Mouse (Mus musculus) forebrain, embryonic 15.5 days (tissue): ENCODE results near the gene Slc4a8. TPM values are rescaled to one million over a fixed set of nuclear protein-coding genes. Genes with fewer than 3 reads are reported as not detected.

ENCODE experiments used
- ATAC-seq: fragments of 200-750 bp; cut with Nextera tagmentation; replicated peaks from 2 replicates; pipeline ENCODE4 v1.8.0; 2017; ENCODE audit warnings: mild to moderate bottlenecking, moderate TSS enrichment, moderate library complexity
- H3K27ac ChIP-seq: fragments of 300-500 bp; sonication (generic); replicated peaks from 2 replicates; pipeline ENCODE4 v1.5.1; 2015; ENCODE audit warnings: mild to moderate bottlenecking, inconsistent platforms
- H3K27me3 ChIP-seq: fragments of 300-500 bp; sonication (generic); 2 replicates; pipeline ENCODE4 v1.6.1; 2015; ENCODE audit warnings: inconsistent platforms
- H3K36me3 ChIP-seq: fragments of 300-500 bp; sonication (generic); 2 replicates; pipeline ENCODE4 v1.6.1; 2015; ENCODE audit warnings: mild to moderate bottlenecking, inconsistent platforms
- H3K4me1 ChIP-seq: fragments of 300-500 bp; sonication (generic); 2 replicates; pipeline ENCODE4 v1.6.1; 2015; ENCODE audit warnings: inconsistent platforms
- H3K4me2 ChIP-seq: fragments of 300-500 bp; sonication (generic); replicated peaks from 2 replicates; pipeline ENCODE4 v1.6.1; 2015; ENCODE audit warnings: mild to moderate bottlenecking, inconsistent platforms
- H3K4me3 ChIP-seq: fragments of 300-500 bp; sonication (generic); 2 replicates; pipeline ENCODE4 v1.5.1; 2015; ENCODE audit warnings: mild to moderate bottlenecking, inconsistent platforms
- H3K9ac ChIP-seq: fragments of 300-500 bp; sonication (generic); replicated peaks from 2 replicates; pipeline ENCODE4 v1.6.1; 2015; ENCODE audit warnings: mild to moderate bottlenecking, inconsistent platforms
- H3K9me3 ChIP-seq: fragments of 300-500 bp; sonication (generic); 2 replicates; pipeline ENCODE4 v1.6.1; 2016; ENCODE audit warnings: inconsistent platforms
- WGBS: fragments of 180-500 bp; shearing (Covaris S2); methylation state at CpG from one replicate; pipeline ENCODE4 v1.1.7; 2015; ENCODE audit warnings: mixed read lengths; 5-methylcytosine and 5-hydroxymethylcytosine counted together
- polyA plus RNA-seq: library from polyadenylated mRNA; unstranded; fragments of >200 nt; fragmentation: Nextera tagmentation; extraction: Ambion mirVana; gene quantifications from 2 replicates; pipeline ENCODE4 v1.2.1, GENCODE M21; 2015

Slc4a8 gene
- polyA plus RNA-seq, 1 experiment from 2014 or later: 22.8 TPM

- no peak overlapping the region; the same call in 1 of the 2 replicates for H3K27ac ChIP-seq
Observed at GRCm38 (mm10) chr15:100845049-100845879, 83.7 kb downstream of the Slc4a8 start.

DNA sequence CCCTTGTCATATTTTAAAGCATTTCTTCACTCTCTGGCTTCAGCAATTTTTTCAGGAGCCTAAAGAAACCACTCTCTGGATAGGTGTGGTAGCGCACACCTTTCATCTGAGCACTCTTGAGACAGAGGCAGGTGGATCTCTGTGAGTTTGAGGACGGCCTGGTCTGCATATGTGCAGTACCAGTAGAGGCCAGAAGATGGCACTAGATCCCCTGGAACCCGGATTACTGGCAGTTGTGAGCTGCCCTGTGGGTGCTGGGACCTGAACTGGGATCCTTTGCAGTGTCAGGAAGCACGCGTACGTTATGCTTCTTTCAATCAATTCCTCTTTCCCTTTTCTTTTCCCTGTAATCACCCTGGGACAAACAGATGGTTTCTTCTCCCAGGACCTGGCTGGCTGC, 85.6 kb downstream of the Slc4a8 start:
- Histone ChIP-seq H3K27ac (no peak overlapping the region), H3K4me3 (no peak overlapping the region), H3K4me1 (peaks cover 9% of the 10 kb centered on the region; the same call in 1 of the 2 replicates), H3K36me3 (no peaks in the 10 kb centered on the region), H3K9ac (no peak overlapping the region), H3K9me3 (no peaks in the 10 kb centered on the region), H3K27me3 (no peaks in the 10 kb centered on the region), H3K4me2 (no peak overlapping the region)
- 88% methylated on average over 6 of the region's 6 CpGs for WGBS
- no peak for ATAC-seq

More at GRCm38 (mm10) chr15:100845049-100845879, 83.7 kb downstream of the Slc4a8 start:
- Histone ChIP-seq H3K27me3 (no peaks in the 10 kb centered on the region), H3K36me3 (no peaks in the 10 kb centered on the region), H3K9ac (no peak overlapping the region), H3K4me2 (no peak overlapping the region), H3K4me1 (peaks cover 9% of the 10 kb centered on the region; the same call in 1 of the 2 replicates), H3K9me3 (no peaks in the 10 kb centered on the region), H3K4me3 (no peak overlapping the region)
- 59% methylated on average over 26 of the region's 26 CpGs for WGBS
- no peak for ATAC-seq

DNA sequence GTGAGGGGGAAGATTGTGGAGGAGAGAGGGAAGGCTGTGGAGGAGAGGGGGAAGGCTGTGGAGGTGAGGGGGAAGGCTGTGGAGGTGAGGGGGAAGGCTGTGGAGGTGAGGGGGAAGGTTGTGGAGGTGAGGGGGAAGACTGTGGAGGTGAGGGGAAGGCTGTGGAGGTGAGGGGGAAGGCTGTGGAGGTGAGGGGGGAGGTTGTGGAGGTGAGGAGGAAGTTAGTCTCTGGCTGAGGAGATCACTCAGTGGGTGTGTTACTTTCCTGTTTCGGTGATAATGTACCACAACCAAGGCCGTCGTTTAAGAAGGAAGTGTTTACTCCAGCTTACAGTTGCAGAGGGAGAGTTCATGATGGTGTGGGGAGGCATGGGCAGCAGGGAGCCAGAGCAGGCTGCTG, 96.0 kb downstream of the Slc4a8 start:
- Histone ChIP-seq H3K36me3 (no peaks in the 10 kb centered on the region), H3K9ac (no peak overlapping the region), H3K4me3 (no peak overlapping the region), H3K27ac (no peak overlapping the region), H3K27me3 (no peaks in the 10 kb centered on the region), H3K4me1 (no peaks in the 10 kb centered on the region), H3K9me3 (no peaks in the 10 kb centered on the region), H3K4me2 (no peak overlapping the region)
- no peak for ATAC-seq
- WGBS: 95% methylated on average over 3 of the region's 3 CpGs

DNA sequence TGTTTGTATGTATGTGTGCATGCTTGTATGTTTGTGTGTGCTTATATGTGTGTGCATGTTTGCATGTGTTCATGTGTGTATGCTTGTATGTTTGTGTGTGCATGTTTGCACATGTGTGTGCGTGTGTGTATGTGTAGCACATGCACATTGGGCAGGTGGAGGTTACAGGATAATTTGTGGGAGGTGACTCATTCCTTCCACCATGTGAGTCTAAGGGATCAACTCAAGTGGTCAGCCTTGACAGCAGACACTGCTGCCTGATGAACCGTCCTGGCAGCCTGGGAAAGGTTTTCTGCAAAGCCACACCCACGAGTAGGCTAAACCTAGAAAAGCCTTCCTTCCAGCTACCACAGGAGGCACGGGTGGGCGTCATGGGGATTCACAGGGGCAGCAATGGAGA, 99.3 kb downstream of the Slc4a8 start:
- Histone ChIP-seq H3K4me3 (no peak overlapping the region), H3K27ac (no peak overlapping the region), H3K4me1 (no peaks in the 10 kb centered on the region), H3K36me3 (no peaks in the 10 kb centered on the region), H3K27me3 (no peaks in the 10 kb centered on the region), H3K4me2 (no peak overlapping the region), H3K9me3 (no peaks in the 10 kb centered on the region), H3K9ac (no peak overlapping the region)
- no peak for ATAC-seq
- WGBS: 42% methylated on average over 5 of the region's 5 CpGs

- Histone ChIP-seq H3K9ac (no peak overlapping the region), H3K27me3 (peaks cover 4% of the 10 kb centered on the region; the same call in 1 of the 2 replicates), H3K4me1 (peaks cover 8% of the 10 kb centered on the region), H3K36me3 (no peaks in the 10 kb centered on the region), H3K4me2 (no peak overlapping the region), H3K9me3 (no peaks in the 10 kb centered on the region), H3K4me3 (no peak overlapping the region), H3K27ac (no peak overlapping the region)
- ATAC-seq: no peak
- 56% methylated on average over 3 of the region's 3 CpGs for WGBS
Observed at GRCm38 (mm10) chr15:100865556-100865955, 104.0 kb downstream of the Slc4a8 start.

GRCm38 (mm10) chr15:100869558-100869957, 108.0 kb downstream of the Slc4a8 start, which contains the start of gene Scn8a:
Scn8a (plus strand) TSS chr15:100869858.
- Histone ChIP-seq H3K4me3 (peak within 1 kb of the TSS; percentile 89), H3K27me3 (peaks cover 4% of the 10 kb centered on the region; the same call in 1 of the 2 replicates), H3K36me3 (no peaks in the 10 kb centered on the region), H3K4me1 (peaks cover 28% of the 10 kb centered on the region), H3K4me2 (peak within 1 kb of the TSS; percentile 61), H3K27ac (peak within 1 kb of the TSS; percentile 77), H3K9ac (peak within 1 kb of the TSS; percentile 55), H3K9me3 (no peaks in the 10 kb centered on the region)
- 65% methylated on average over 7 of the region's 7 CpGs for WGBS
- no peak for ATAC-seq

GRCm38 (mm10) chr15:100870001-100870774, 108.6 kb downstream of the Slc4a8 start:
- 3% methylated on average over 48 of the region's 66 CpGs for WGBS
- H3K4me3 ChIP-seq: peak overlapping the region; percentile 89
- no peaks in the 10 kb centered on the region for H3K36me3 ChIP-seq
- peaks cover 4% of the 10 kb centered on the region; the same call in 1 of the 2 replicates for H3K27me3 ChIP-seq
- H3K4me1 ChIP-seq: peaks cover 28% of the 10 kb centered on the region
- peak; percentile 71 for ATAC-seq
- H3K4me2 ChIP-seq: peak overlapping the region; percentile 61
- H3K9ac ChIP-seq: peak overlapping the region; percentile 55
- H3K27ac ChIP-seq: peak overlapping the region; percentile 77
- H3K9me3 ChIP-seq: no peaks in the 10 kb centered on the region

- Histone ChIP-seq H3K4me3 (peak overlapping the region; percentile 89), H3K27ac (peak overlapping the region; percentile 88), H3K36me3 (no peaks in the 10 kb centered on the region), H3K4me1 (peaks cover 28% of the 10 kb centered on the region), H3K4me2 (peak overlapping the region; percentile 69), H3K9me3 (no peaks in the 10 kb centered on the region), H3K27me3 (peaks cover 4% of the 10 kb centered on the region; the same call in 1 of the 2 replicates), H3K9ac (peak overlapping the region; percentile 96)
- ATAC-seq: peak; percentile 51
- WGBS: 0% methylated on average over 4 of the region's 69 CpGs
Observed at GRCm38 (mm10) chr15:100870775-100871106, 109.2 kb downstream of the Slc4a8 start.

DNA sequence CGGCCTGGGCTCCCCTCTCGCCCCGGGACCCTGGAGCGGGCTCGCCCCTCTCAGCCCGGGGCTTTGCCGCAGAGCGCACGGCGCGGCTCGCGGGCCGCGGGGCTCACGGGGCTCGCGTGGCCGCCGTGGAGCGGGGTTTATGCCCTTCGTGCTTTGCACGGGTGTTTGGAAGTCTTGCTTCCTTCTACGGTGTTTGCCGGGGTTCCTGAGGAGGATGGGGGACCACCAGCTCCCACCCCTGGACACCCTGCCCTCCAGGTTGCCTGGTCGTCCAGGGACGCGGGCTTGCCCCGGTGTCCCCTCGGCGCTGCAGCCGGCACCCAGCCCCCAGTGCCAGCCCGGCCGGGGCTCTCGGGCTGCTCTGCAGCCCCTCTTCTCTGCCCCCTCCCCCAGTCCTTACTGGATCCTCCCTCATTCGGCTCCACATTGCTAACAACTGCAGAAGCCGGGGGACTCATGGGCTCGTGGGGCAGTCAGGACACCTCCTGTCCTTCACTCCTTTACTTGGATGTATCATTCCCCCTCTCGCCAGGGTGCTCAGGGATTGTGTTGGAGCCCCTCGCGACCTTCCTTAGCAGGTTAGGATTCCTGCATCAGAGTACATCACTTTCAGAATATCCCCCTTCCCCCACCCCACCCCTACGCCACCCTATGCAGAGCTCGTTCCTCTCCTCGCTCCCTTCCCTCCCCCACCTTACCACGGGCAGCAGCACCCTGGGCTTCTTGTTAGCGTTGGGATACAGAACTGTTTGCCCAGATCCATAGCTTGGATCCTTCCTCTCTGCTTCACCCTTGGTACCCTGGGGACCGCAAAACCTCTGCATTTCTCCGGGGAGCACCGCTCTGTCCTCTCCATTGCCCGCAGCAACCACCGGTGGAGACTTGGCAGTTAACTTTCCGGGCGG, 109.8 kb downstream of the Slc4a8 start:
- Histone ChIP-seq H3K9me3 (no peaks in the 10 kb centered on the region), H3K4me1 (peaks cover 28% of the 10 kb centered on the region), H3K9ac (peak overlapping the region; percentile 96), H3K36me3 (no peaks in the 10 kb centered on the region), H3K27ac (peak overlapping the region; percentile 88), H3K4me2 (peak overlapping the region; percentile 69), H3K27me3 (peaks cover 4% of the 10 kb centered on the region; the same call in 1 of the 2 replicates), H3K4me3 (peak overlapping the region; percentile 89)
- ATAC-seq: peak; percentile 68
- under 1% methylated on average over 37 of the region's 53 CpGs for WGBS

GRCm38 (mm10) chr15:100873155-100873554, 111.6 kb downstream of the Slc4a8 start:
- no peaks in the 10 kb centered on the region for H3K9me3 ChIP-seq
- H3K4me3 ChIP-seq: peak overlapping the region; percentile 89
- 6% methylated on average over 16 of the region's 16 CpGs for WGBS
- peak overlapping the region; percentile 69 for H3K4me2 ChIP-seq
- peak overlapping the region; percentile 34 for H3K9ac ChIP-seq
- ATAC-seq: no peak
- peaks cover 28% of the 10 kb centered on the region for H3K4me1 ChIP-seq
- H3K36me3 ChIP-seq: no peaks in the 10 kb centered on the region
- no peak overlapping the region for H3K27ac ChIP-seq
- peaks cover 3% of the 10 kb centered on the region; the same call in 1 of the 2 replicates for H3K27me3 ChIP-seq
